Mouse (Mus musculus) cerebellum, adult 9-10 months (tissue): Measurements from ENCODE around the gene Stmnd1.
A peak's percentile ranks its signal among the peaks of the same experiment; 100 is the strongest.
"Not testable (repeated sequence)": the region's sequence is repeated elsewhere in the genome, so short reads cannot be mapped to it uniquely, and the experiment has no call there.

Source experiments
- DNase-seq: peaks from one replicate; pipeline ENCODE4 v3.0.0; 2022

Gene Stmnd1

DNA sequence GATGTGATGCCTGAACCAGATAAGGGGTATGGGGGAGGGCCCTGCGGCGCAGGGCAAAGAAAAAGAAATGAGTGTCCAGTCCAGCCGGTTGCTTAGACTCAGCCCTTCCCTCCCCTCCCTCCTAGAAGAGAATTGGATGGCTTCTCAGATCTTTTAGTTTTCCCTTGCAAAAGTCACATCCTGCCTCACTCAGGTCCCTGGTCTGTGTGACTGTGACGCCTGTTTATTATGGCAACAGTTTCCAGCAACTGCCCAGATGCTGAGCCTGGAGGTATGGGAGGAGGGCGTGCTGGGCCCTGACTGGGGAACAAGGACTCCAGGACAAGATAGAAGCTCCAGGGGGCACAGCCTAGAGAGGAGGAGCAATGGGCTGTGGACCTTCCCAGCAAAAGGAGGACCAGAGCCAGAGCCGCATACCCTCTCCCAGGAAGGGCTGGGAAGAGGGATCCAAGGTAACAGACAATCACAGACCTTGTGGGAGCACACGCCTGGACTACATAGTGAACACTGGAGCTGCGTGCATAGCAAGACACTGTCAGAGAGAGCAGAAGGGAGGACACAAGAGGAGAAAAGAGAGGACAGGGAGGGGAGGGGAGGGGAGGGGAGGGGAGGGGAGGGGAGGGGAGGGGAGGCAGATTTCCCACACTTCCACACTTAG is at the start of gene Stmnd1:
Gene Stmnd1 (plus strand): TSS at position 269 of the 658 bp plus-strand sequence.
- no peak for DNase-seq

DNA sequence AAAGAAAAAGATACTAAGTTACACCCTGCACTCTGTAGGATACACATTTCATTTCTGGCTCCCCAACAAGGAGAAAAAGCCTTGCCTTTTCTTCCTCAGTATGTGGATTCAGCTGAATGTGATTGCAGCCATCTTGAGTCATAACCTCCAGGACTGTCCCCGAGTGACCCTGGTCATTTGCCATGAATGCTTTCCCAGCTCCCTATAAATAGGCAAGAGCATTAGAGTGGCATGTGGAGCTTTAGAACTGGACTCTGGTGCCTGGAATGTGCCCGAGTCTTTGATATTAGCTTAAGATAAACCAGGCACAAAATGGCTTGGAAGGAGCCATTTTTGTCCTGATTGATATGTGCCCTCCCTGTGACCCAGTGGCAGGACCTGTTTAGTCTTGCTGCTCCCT is 46.6 kb upstream of the Stmnd1 start:
- DNase-seq, result no peak

DNA sequence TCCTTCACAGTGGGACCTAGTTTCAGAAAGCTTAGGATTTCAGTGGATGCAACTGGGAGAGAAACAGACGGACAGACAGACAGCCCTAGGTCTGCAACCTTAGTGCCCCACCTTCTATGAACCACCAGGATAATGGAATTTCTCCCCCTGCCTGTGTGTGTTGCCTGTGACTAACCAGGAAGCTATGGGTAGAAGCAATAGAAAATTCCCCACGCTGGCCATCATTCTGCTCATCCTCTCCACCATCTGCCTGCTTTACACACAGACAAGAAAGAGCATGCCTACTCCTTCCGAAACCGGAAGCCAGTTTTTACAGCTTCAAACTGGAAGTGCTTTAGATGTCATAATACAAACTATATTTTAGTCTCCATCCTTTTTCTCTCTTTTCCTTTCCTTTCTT is 46.0 kb upstream of the Stmnd1 start:
- DNase-seq, result no peak

DNA sequence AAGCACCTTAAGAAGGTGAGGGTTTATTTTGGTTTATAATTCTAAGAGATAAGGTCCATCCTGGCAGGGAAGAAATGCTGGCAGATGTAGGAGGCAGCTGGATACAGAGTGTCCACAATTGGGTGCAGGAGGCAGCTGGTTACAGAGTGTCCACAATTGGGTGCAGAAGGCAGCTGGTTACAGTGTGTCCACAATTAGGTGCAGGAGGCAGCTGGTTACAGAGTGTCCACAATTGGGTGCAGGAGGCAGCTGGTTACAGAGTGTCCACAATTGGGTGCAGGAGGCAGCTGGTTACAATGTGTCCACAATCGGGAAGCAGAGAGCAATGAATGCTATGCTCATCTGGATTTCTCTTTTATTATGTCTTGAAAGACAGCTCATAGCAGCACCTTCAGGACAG is 44.8 kb upstream of the Stmnd1 start:
- DNase-seq, result not testable (repeated sequence)

DNA sequence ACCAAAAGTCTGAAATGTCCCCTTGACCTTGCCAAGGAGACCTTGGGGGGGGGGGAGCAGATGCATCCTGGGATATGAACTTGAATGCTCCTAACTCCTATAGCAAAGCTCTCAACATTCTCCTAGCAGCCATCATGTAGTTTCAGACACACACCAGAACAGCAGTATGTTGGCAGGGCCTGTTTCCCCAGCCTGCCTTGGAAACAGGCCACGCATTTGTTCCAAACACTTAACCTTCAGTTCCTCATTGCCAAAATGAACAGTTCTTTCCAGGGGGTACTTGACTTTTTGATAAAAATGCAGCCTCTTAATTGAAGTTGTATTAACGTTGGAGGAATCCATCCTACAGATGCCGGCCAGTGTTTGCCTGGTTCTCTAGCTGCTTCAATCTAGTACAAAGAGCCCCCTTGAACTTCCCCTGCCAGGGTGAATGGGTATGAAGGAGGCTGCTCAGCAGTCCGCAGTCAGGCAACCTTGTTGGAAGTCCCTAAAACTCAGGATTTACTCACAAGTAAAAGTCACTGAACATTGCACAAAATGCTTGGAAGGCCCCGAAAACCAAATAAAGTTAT is 41.9 kb upstream of the Stmnd1 start:
- no peak for DNase-seq

DNA sequence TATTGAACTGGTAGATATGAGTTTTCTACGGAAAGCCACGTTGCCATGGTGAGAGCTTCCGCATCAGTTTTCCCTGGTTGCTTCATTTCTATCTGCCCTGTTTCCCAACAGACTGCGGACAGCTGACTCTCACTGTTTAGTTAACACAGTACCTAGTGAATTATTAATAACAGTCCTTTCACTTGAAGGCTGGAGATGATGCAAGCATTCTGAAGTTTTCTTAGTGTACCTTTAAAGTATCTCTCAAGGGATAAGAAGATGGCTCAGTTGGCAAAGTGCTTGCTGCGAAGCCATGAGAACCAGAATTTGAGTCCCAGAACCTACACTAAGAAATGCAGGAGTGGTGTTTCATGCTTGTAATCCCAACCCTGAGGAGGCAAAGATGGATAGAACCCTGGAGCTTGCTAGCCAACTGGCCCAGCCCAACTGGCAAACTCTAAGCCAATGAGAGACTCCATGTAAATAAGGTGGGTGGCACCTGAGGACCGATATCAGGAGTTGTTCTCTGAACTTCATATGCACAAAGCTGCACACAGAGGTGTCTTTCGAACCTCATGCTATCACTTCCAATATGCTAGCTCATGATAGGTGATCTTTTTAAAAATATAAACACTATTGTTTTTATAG is 35.7 kb upstream of the Stmnd1 start:
- no peak for DNase-seq

DNA sequence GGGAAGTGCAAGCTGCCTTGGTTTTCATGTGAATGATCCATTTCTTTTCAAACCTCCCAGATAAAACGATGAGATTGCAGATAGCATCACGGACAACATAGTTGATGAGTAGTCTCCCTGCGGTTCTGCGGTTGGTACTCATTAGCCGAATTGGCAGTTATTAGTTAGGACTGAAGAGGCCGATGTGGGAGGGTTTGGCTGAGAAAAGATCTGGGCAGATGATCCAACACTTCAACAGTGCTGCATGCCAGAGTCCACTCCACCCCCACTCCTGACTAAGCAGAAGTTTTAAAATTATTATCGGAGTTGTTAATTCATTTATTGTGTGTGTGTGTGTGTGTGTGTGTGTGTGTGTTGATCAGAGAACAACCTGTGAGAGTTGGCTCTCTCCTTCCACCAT is 34.7 kb upstream of the Stmnd1 start:
- no peak for DNase-seq

DNA sequence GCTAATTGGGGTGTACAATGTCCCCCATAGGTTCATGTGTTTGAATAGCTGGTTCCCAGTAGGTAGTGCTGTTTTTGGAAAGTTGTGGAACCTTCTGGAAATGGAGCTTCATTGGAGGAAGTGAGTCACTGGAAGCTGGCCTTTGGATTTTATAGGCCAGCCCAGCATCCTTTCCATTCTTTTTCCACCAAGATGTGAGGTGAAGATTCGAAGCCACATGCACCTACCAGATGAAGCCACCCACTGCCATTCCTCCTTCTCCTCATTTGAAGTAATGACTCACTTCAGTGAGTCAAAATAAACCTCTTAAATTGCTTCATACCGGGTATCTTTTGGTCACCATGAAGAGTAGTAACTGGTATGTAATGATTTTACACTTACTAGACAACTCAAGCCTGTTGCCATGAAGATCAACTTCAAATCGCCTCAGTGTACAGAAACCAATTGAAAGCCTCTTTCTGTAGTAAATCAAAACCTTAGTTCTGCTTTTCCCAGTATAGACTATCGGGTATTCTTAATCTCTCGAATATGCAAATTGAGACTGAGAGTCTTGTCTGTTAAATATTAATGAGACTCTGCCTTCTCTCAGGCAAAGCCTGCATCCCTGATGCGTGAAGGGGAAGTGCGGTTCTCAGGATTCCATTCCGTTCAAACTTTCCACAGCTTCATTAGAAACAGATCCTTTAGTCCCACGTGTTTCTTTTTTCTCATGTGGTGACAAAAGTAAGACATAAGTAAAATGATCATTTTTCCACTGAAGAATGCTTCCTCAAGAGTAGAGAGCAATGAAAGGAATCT is 31.9 kb upstream of the Stmnd1 start:
- DNase-seq, result no peak

DNA sequence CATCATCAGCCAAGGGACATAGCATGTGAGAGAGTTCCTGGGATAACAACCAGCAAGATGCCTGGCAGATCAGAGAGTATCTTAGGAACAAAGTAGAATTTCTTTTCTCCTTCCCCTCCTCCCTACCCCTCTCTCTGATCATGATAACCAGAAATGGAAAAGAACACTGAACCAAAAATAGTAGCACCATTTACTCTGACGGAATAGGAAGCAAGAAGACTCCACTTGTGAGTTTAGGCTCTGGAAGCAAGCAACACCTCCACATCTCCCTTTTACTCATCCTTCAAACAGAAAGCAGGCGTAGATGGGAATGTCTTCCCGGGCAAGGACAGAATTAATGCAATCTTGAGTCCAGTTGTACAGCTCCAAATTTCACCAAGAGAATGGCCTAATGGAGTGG is 19.8 kb upstream of the Stmnd1 start:
- no peak for DNase-seq

DNA sequence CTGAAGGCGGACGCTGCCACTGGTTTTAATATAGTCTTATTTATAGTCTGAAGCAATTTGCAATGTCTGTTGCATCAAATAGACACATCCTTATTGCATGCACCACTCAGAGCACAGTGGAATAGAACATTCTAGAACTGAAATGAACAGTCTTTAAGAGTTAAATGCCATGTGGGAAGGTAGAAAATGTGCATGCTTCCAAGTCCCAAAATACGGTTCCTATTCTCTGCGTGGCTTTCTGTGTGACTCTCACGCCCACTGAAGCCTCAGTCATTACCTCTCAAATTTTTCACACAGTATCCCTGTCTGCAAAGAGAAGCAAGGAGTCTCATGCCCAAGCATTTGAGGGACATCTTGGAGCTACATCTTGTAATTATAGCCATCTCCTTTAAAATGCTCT is 19.4 kb upstream of the Stmnd1 start:
- DNase-seq, result no peak

DNA sequence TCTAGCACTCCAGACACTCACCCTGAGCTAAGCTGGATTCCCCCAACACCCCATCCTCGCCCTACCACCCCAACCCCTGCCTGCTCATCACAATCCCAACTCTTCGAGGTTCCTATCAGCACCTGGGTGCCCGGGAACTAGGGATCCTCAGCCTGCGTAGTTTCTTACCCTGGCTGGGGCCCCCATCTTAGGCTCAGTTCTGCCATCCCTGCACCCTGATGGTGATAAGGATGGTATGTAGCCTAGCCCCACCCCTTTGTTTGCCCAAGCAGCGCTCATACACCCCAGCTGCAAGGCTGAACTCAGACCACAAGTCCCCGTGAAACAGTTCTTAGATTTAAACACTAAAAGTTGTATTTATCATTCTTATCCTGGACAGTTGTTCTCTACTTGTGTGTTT is 17.9 kb upstream of the Stmnd1 start:
- DNase-seq, result no peak

DNA sequence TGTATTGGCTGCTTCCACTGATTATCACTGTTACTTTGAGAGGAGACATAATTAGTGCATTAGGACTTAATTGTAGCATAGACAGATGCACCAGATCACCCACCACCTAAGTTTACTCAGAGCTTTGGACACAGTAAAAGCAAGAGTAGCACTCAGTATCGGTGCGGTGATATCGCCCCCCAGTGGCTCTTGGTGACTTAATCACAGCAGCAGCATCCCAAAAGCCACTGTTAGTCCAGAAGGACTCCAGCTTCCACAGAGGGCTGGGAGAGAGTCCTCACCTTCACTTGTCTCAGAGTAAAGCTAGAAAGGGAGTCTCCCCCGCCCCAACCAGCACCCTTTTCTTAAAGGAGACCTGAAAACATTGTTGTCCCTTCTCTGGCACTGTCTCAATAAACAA is 15.7 kb upstream of the Stmnd1 start:
- DNase-seq, result peak; percentile 11

DNA sequence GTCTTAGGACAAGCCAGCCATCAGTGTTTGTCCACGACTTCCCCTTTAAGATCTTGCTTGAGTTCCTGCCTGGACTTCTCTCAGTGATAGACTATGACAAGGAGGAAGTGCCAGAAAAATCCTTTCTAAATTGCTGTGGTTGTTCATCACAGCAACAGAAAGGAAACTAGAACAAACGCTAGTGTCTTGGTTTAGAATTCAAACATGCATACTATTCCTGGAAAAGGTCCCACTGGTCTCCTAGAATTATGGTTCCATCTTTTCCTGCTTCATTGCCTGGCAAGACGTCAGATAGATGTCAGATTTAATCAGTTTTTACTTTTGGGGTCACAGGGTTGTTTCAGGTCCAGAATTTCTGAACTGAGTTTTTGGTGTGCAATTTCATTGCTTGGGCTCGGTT is 14.0 kb upstream of the Stmnd1 start:
- DNase-seq, result no peak

DNA sequence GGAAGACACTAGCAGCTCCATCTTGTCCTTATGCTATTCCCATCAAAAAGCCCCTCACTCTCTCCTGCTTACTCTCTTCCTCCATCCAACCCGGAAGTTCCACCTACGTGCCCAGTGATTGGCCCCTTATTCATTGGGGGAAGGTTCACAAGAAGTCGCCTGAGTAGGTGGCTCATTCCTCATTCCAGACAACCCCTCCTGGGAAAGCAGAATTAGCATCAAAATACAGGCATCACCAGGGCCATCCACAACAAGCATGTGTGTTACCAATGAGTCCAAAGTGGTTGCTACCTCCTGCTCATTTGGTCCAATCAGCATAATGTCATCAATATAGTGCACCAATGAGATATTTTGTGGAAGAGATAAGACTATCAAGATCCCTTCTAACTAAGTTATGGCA is 12.3 kb upstream of the Stmnd1 start:
- no peak for DNase-seq

DNA sequence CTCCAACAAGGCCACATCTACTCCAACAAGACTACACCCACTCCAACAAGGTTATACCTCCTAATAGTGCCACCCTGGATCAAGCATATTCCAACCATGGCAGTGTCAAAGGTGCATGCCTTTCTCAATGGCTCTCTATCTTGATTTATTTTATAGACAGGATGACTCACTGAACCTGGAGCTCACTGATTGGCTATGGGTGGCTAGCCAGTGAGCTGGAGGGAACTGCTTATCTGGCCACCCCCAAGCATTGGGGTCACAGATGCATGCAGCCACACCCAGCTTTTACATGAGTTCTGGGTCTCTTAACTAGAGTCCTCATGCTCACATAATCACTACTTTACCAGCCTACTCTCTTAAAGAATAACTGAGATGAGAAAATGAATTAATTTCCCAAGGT is 5.7 kb upstream of the Stmnd1 start:
- no peak for DNase-seq

DNA sequence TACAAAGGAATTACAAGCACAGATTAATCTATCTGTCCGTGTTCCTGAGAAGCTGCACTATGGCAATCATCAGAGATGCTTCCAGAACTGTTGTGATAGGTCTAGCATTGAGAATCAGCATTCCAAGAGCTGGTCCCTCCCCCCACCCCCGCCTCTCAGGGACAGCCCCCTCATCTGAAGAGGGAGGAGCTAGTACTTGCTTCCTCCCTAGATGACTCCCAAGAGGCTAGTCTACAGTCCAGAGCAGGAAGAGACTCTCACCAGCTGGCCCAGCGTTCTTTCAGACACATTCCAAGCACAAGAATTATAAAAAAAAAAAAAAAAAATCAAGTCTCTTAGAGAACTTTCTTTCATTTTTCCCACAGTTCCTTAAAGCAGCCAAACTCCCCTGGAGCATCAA is 5.2 kb upstream of the Stmnd1 start:
- no peak for DNase-seq

DNA sequence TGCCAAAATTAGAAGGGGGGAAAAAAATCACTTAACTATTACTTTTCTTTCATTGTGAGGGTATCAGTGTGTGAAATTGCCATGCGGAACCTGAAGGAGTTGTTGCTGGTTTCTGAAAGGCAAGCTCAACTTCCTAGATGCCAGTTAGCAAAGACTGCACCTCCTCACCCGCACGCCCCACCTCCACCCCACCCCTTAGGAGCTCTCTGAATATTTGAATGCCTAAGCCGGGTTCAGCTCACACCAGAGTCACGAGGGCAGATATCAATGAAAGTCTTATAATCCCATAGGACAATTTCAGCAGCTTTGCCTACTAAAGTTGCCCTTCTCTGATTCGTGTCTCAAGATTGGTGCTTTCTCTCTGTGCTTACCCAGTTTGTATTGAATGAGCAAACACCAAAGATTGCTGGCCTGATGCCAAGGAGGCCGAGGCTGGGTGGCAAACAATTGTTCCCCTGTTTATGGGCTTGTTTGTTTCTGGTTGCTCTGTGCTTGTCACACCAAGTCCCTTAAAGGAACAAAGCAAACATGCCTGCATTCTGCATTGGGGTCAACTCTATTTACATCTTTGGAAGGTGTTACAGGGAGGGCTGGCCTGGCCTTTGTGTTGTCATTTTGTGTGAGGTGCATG is 4.6 kb upstream of the Stmnd1 start:
- peak; percentile 25 for DNase-seq

DNA sequence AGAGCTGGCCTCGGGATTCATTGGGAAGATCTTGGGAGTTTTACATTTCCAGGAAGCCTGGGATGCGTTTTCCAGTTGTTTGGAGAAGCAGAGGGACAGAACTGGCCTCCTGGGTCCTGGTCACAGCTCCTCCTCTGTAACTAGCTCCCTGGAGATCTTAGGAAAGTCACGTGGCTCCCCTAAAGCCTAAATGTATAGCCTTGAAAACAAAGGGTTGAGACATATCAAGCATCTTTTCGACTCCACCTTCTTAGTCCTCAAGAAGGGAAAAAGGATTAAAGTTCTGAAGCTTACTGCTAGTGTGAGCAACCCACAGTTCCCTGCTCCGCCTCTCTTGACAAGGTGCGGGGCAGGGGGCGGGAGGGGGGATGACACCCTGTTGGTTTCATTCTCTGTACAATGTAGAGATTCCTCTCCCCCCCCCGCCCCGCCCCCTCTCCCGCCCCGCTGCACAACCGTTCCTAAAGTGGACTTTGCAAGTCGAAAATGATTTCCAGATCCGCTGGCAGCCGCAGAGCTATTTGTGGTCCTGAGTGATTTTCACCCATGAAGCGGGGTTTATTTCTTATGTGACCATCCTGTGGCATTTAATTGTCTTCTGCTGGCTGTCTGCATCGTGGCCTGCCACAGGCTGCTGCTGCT is 589 bp upstream of the Stmnd1 start:
- DNase-seq, result no peak

DNA sequence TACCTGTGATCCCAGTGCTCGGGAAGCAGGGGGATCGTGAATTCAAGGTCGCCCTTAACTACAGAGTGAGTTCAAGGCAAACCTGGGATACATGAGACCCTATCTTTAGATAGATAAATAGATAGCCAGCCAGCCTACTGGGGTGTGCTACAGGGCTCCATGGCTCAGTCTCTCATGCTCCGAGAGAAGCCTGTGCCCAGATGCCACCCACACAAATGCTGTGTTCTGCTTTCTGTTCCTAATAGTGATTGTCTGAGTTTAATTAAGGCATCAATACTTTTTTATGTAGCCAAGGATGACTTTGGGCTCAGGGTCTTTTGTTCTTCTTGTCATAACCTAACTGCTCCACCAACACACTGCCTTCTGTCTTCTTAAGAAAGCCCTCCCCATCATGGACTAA is 2.2 kb downstream of the Stmnd1 start:
- DNase-seq, result no peak

DNA sequence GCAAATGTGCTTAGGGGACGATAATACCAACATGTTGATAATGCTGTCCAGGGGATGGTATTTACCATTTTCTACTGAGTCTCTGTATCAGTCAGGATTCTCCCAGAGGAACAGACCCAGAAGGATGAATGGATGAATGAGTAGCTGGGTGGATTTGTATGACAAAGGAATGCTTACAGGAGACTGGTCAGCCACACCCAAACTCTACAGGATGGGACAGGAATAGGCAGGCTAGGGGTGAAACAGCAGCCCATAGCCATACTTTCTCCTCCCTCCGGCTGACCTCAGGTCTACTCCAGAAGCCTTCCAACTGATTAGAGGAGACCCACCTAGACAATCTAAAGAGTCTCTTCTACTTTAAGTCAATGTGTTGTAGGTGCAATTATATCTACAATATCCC is 9.0 kb downstream of the Stmnd1 start:
- no peak for DNase-seq

DNA sequence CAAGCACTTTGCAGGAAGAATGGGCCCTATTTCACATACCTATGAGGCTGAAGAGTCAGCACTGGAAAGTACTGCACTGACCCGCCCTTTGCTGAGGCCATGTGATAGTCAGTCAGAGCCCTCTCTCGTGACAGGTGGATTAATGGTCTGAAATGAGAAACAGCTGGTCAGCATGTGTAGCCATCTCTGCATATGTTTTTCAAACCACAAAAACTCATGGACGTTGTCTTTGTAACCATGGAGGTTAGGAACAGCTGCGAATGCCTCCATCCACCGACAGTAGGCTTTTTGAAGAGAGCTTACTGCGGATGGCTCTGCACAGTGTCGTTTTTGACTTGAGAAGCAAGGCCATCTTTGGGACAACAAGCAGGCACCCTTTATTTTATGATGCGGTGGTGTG is 14.3 kb downstream of the Stmnd1 start:
- no peak for DNase-seq

DNA sequence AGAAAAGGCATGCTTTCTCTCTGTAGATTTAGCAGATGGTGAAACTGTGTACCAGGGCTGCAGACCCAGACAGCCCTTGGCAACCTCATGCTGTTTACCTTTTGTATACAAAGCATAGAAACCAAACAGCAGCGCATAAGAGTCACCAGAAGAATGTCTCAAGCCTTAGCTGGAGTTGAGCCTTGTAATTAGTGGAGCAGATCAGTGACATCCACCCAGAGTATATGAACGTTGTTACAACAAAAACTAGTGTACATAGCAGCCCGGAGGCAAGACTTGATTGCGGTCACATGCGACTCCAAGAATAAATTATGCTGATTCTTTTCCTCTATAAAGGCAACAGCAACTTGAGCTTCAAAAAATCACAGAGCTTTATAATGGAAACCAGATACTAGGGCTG is 14.9 kb downstream of the Stmnd1 start:
- no peak for DNase-seq

DNA sequence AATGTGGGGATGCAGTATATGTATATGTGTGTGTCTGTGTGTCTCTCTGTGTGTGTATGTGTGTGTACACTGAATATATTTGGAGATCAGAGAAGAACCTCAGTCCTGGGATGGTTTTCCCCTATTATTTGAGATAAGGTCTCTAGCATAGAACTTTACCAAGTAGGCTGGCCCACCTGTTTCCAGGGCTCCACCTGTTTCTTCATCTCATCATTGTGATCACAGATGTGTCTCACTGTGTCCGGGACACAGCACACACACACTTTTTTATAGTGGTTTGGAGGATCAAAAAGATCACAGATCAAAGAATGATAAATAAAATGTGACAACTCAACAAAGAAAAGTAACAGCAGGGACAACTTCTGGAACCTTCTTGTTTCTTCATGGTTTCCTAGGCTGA is 17.0 kb downstream of the Stmnd1 start:
- DNase-seq, result no peak
